Mouse (Mus musculus): ENCODE data around the gene Cfap99. TPM values are rescaled to one million over a fixed set of nuclear protein-coding genes. Genes with fewer than 3 reads are reported as not detected.

The Cfap99 gene
- polyA plus RNA-seq, 1 experiment from 2014 or later: not detected

- ATAC-seq (replicated peaks): no peak
- Histone ChIP-seq H3K4me3 (no peak overlapping the region), H3K4me2 (replicated peaks) (no peak overlapping the region), H3K27me3 (peaks cover 9% of the 10 kb centered on the region; the same call in 1 of the 2 replicates), H3K9me3 (no peaks in the 10 kb centered on the region), H3K27ac (replicated peaks) (no peak overlapping the region), H3K36me3 (no peaks in the 10 kb centered on the region), H3K9ac (replicated peaks) (no peak overlapping the region), H3K4me1 (no peaks in the 10 kb centered on the region)
- WGBS: 71% methylated on average over 7 of the region's 7 CpGs
Observed at GRCm38 (mm10) chr5:34280976-34281375, 7.4 kb upstream of the Cfap99 start.

GRCm38 (mm10) chr5:34283355-34283754, 5.0 kb upstream of the Cfap99 start:
- WGBS: 83% methylated on average over 5 of the region's 5 CpGs
- Histone ChIP-seq H3K9me3 (no peaks in the 10 kb centered on the region), H3K36me3 (no peaks in the 10 kb centered on the region), H3K4me1 (peaks cover 19% of the 10 kb centered on the region), H3K27me3 (peaks cover 23% of the 10 kb centered on the region), H3K9ac (replicated peaks) (no peak overlapping the region), H3K27ac (replicated peaks) (no peak overlapping the region), H3K4me3 (no peak overlapping the region), H3K4me2 (replicated peaks) (no peak overlapping the region)
- ATAC-seq (replicated peaks): no peak

GRCm38 (mm10) chr5:34284156-34284750, 4.1 kb upstream of the Cfap99 start:
- Histone ChIP-seq H3K9me3 (no peaks in the 10 kb centered on the region), H3K4me2 (replicated peaks) (no peak overlapping the region), H3K27ac (replicated peaks) (no peak overlapping the region), H3K36me3 (no peaks in the 10 kb centered on the region), H3K9ac (replicated peaks) (no peak overlapping the region), H3K4me1 (peaks cover 22% of the 10 kb centered on the region), H3K27me3 (peaks cover 26% of the 10 kb centered on the region), H3K4me3 (no peak overlapping the region)
- no peak for ATAC-seq (replicated peaks)
- 46% methylated on average over 3 of the region's 3 CpGs for WGBS

DNA sequence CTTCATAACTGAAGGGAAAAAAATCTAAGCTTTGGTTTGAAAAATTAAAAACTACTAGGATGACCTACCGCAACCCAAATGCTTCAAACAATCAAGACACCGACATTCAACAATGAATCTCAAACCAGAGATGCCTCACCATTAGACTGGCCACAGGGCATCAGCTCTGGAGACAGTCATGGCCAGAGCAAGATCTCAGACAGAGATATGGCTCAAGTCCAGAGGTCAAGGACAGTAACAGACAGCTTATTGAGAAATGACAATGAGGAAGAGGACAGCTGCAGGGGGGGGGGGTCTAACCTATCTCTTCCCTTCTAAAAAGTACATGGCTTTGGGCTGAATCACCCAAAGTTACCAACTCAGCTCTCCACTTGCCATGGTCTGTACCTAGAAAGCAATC, 3.1 kb upstream of the Cfap99 start:
- no peak for ATAC-seq (replicated peaks)
- Histone ChIP-seq H3K9ac (replicated peaks) (no peak overlapping the region), H3K36me3 (no peaks in the 10 kb centered on the region), H3K4me1 (peaks cover 22% of the 10 kb centered on the region), H3K27me3 (peaks cover 28% of the 10 kb centered on the region), H3K27ac (replicated peaks) (no peak overlapping the region), H3K9me3 (no peaks in the 10 kb centered on the region), H3K4me3 (no peak overlapping the region), H3K4me2 (replicated peaks) (no peak overlapping the region)
- 89% methylated on average over 2 of the region's 2 CpGs for WGBS

GRCm38 (mm10) chr5:34286516-34286915, 1.9 kb upstream of the Cfap99 start:
- Histone ChIP-seq H3K4me2 (replicated peaks) (peak overlapping the region; percentile 87), H3K9me3 (no peaks in the 10 kb centered on the region), H3K4me1 (peaks cover 22% of the 10 kb centered on the region), H3K36me3 (no peaks in the 10 kb centered on the region), H3K27ac (replicated peaks) (no peak overlapping the region), H3K4me3 (peak overlapping the region; percentile 79), H3K9ac (replicated peaks) (no peak overlapping the region), H3K27me3 (peaks cover 28% of the 10 kb centered on the region)
- WGBS: under 1% methylated on average over 11 of the region's 11 CpGs
- ATAC-seq (replicated peaks): no peak

DNA sequence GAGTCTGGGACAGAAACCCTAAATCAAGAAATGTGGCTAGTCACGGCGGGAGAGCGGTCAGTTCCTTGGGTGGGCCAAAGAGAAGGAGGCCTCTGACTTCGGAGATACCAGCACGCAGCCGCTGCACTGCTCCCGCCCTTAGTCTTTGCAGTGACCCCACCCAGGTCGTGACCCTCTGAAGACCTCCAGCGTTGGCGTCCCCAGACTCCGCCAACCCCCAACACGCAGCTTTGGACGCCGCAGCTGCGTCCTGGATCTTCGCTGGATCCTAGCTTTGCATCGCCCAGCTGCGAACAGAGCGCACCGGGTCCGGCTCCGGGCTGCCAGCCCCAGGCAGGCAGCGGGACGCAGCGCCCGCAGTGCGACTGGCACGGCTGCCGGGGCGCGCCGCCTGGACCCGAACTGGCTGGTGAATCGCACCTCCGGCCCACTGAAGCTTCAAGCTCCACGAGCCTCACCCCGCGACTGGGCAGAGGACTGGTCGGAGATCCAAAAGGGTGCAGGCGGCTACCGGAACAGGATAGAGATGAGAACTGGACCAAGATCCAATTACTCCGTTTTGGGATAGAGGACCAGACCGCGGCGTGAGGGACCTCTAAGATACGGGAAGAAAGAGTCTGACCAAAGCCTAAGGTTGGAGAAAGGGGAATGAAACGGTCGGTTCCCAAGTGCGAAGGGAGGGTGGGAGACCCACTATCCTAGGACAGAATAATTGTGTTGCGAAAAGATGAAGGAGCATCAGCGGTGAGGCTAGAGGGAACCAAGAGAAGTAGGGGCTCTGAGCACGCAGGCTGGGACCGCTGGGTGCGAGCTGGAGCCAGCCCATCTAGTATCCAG, 1.2 kb upstream of the Cfap99 start:
- Histone ChIP-seq H3K4me3 (peak overlapping the region; percentile 79), H3K9ac (replicated peaks) (peak overlapping the region; percentile 73), H3K27me3 (peaks cover 28% of the 10 kb centered on the region), H3K4me1 (peaks cover 22% of the 10 kb centered on the region), H3K9me3 (no peaks in the 10 kb centered on the region), H3K36me3 (no peaks in the 10 kb centered on the region), H3K4me2 (replicated peaks) (peak overlapping the region; percentile 87), H3K27ac (replicated peaks) (no peak overlapping the region)
- peak; percentile 10 for ATAC-seq (replicated peaks)
- 1% methylated on average over 54 of the region's 54 CpGs for WGBS

GRCm38 (mm10) chr5:34287838-34288145, 608 bp upstream of the Cfap99 start:
- WGBS: under 1% methylated on average over 18 of the region's 18 CpGs
- Histone ChIP-seq H3K27me3 (peaks cover 28% of the 10 kb centered on the region), H3K9me3 (no peaks in the 10 kb centered on the region), H3K36me3 (no peaks in the 10 kb centered on the region), H3K4me1 (peaks cover 22% of the 10 kb centered on the region), H3K27ac (replicated peaks) (no peak overlapping the region), H3K4me2 (replicated peaks) (peak overlapping the region; percentile 87), H3K4me3 (peak overlapping the region; percentile 79), H3K9ac (replicated peaks) (peak overlapping the region; percentile 73)
- ATAC-seq (replicated peaks): no peak

- no peak overlapping the region for H3K4me3 ChIP-seq
- no peaks in the 10 kb centered on the region for H3K36me3 ChIP-seq
- H3K9me3 ChIP-seq: no peaks in the 10 kb centered on the region
- H3K9ac ChIP-seq (replicated peaks): no peak overlapping the region
- H3K27ac ChIP-seq (replicated peaks): no peak overlapping the region
- H3K4me1 ChIP-seq: peaks cover 22% of the 10 kb centered on the region
- no peak overlapping the region for H3K4me2 ChIP-seq (replicated peaks)
- ATAC-seq (replicated peaks): no peak
- WGBS: 44% methylated on average over 2 of the region's 2 CpGs
- H3K27me3 ChIP-seq: peaks cover 28% of the 10 kb centered on the region
Observed at GRCm38 (mm10) chr5:34289286-34289685, 886 bp downstream of the Cfap99 start.

- ATAC-seq (replicated peaks): no peak
Observed at GRCm38 (mm10) chr5:34293363-34293762, 5.0 kb downstream of the Cfap99 start.

DNA sequence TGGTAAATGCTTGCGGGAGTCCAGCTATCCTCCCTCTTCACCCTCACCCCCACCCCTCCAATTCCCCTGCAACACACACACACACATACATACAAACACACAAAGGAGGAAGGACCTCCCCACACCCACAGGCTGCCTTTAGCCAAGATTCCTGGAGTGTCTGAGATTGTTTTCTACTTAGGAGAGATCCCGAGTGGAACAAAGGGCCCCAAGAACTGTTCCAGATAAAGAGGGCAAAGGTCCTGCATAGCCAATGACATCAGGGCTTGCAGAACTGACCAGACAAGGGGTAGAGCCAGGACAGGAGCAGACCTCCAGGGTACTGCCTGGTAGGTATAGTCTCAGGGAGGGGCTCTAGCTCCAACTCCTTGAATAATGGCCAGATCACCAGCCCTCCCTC, 6.3 kb downstream of the Cfap99 start:
- H3K27ac ChIP-seq (replicated peaks): no peak overlapping the region
- H3K4me1 ChIP-seq: 0 out of 2 replicates have a peak, but pooled peaks cover 2% of the 10 kb centered on the region
- H3K9ac ChIP-seq (replicated peaks): no peak overlapping the region
- no peaks in the 10 kb centered on the region for H3K9me3 ChIP-seq
- H3K4me2 ChIP-seq (replicated peaks): no peak overlapping the region
- H3K4me3 ChIP-seq: no peak overlapping the region
- no peak for ATAC-seq (replicated peaks)
- 25% methylated on average over 2 of the region's 2 CpGs for WGBS
- H3K36me3 ChIP-seq: no peaks in the 10 kb centered on the region
- H3K27me3 ChIP-seq: no peaks in the 10 kb centered on the region

More at GRCm38 (mm10) chr5:34293363-34293762, 5.0 kb downstream of the Cfap99 start:
- Histone ChIP-seq H3K4me3 (no peak overlapping the region), H3K36me3 (no peaks in the 10 kb centered on the region), H3K27ac (replicated peaks) (no peak overlapping the region), H3K27me3 (0 out of 2 replicates have a peak, but pooled peaks cover 5% of the 10 kb centered on the region), H3K9ac (replicated peaks) (no peak overlapping the region), H3K4me2 (replicated peaks) (no peak overlapping the region), H3K9me3 (no peaks in the 10 kb centered on the region), H3K4me1 (peaks cover 2% of the 10 kb centered on the region; the same call in 1 of the 2 replicates)
- WGBS: 85% methylated on average over 6 of the region's 6 CpGs

GRCm38 (mm10) chr5:34295141-34295540, 6.7 kb downstream of the Cfap99 start:
- no peak overlapping the region for H3K4me2 ChIP-seq (replicated peaks)
- no peak overlapping the region for H3K27ac ChIP-seq (replicated peaks)
- 0 out of 2 replicates have a peak, but pooled peaks cover 2% of the 10 kb centered on the region for H3K4me1 ChIP-seq
- H3K9ac ChIP-seq (replicated peaks): no peak overlapping the region
- H3K36me3 ChIP-seq: no peaks in the 10 kb centered on the region
- WGBS: 100% methylated on average over 2 of the region's 2 CpGs
- no peaks in the 10 kb centered on the region for H3K27me3 ChIP-seq
- ATAC-seq (replicated peaks): no peak
- no peak overlapping the region for H3K4me3 ChIP-seq
- H3K9me3 ChIP-seq: no peaks in the 10 kb centered on the region

DNA sequence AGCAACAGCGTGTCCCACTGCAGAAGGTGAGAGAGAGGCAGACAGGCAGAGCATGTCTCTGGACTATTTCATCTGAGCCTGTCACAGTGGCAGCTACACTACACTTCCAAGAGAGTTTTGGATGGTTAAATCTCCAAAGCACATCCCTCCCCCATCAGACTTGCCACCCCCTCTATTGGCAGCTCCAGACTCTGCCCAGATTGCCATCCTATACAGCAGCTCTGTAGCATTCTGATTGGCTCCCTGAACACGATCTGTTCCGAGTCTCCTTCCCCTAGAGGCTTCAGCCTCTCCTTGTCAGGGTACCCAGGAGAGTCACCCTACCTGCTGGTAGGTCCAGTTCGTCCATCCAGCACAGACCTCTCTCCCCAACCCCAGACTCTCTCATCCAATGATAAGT, 9.7 kb downstream of the Cfap99 start:
- H3K36me3 ChIP-seq: no peaks in the 10 kb centered on the region
- no peak for ATAC-seq (replicated peaks)
- WGBS: 47% methylated on average over 4 of the region's 4 CpGs
- no peak overlapping the region for H3K4me3 ChIP-seq
- no peaks in the 10 kb centered on the region for H3K9me3 ChIP-seq
- no peaks in the 10 kb centered on the region for H3K27me3 ChIP-seq
- 0 out of 2 replicates have a peak, but pooled peaks cover 2% of the 10 kb centered on the region for H3K4me1 ChIP-seq
- no peak overlapping the region for H3K4me2 ChIP-seq (replicated peaks)
- no peak overlapping the region for H3K27ac ChIP-seq (replicated peaks)
- no peak overlapping the region for H3K9ac ChIP-seq (replicated peaks)
